Mouse (Mus musculus) intestine, embryonic 16.5 days (tissue): ENCODE results near the gene Mrgprd. TPM values are rescaled to one million over a fixed set of nuclear protein-coding genes. Genes with fewer than 3 reads are reported as not detected.

Experiments used
- ATAC-seq: fragments of 200-750 bp; cut with Nextera tagmentation; 2 replicates; pipeline ENCODE4 v1.8.0; 2017; ENCODE audit warnings: moderate TSS enrichment, moderate library complexity
- H3K27ac ChIP-seq: fragments of 300-500 bp; sonication (generic); 2 replicates; pipeline ENCODE4 v1.5.1; 2014; ENCODE audit warnings: mild to moderate bottlenecking, low read length
- H3K27me3 ChIP-seq: fragments of 300-500 bp; sonication (generic); replicated peaks from 2 replicates; pipeline ENCODE4 v1.6.1; 2014; ENCODE audit warnings: low read length, control low read depth, mixed read lengths; ENCODE audit not compliant: control insufficient read depth, insufficient read depth
- H3K36me3 ChIP-seq: fragments of 300-500 bp; sonication (generic); 2 replicates; pipeline ENCODE4 v1.6.1; 2014; ENCODE audit warnings: low read length, control low read depth; ENCODE audit not compliant: control insufficient read depth, insufficient read depth
- H3K4me1 ChIP-seq: fragments of 300-500 bp; sonication (generic); 2 replicates; pipeline ENCODE4 v1.6.1; 2014; ENCODE audit warnings: low read length, control low read depth, mixed read lengths; ENCODE audit not compliant: control insufficient read depth, insufficient read depth
- H3K4me2 ChIP-seq: fragments of 300-500 bp; sonication (generic); 2 replicates; pipeline ENCODE4 v1.6.1; 2014; ENCODE audit warnings: low read depth, low read length, control low read depth
- H3K4me3 ChIP-seq: fragments of 300-500 bp; sonication (generic); 2 replicates; pipeline ENCODE4 v1.5.1; 2014; ENCODE audit warnings: mild to moderate bottlenecking, low read length
- H3K9ac ChIP-seq: fragments of 300-500 bp; sonication (generic); 2 replicates; pipeline ENCODE4 v1.6.1; 2014; ENCODE audit warnings: low read depth, low read length
- H3K9me3 ChIP-seq: fragments of 300-500 bp; sonication (generic); 2 replicates; pipeline ENCODE4 v1.6.1; 2016; ENCODE audit warnings: low read length, control low read depth; ENCODE audit not compliant: control insufficient read depth
- WGBS: fragments of 180-500 bp; shearing (Covaris S2); extraction: QIAGEN DNeasy Blood & Tissue Kit; methylation state at CpG from one replicate; pipeline ENCODE4 v1.1.7; 2014; 5-methylcytosine and 5-hydroxymethylcytosine counted together
- polyA plus RNA-seq: library from polyadenylated mRNA; unstranded; fragments of >200 nt; fragmentation: Nextera tagmentation; extraction: Ambion mirVana; gene quantifications from 2 replicates; pipeline ENCODE4 v1.2.1, GENCODE M21; 2015

Mrgprd gene
- polyA plus RNA-seq, 1 experiment from 2014 or later, result not detected

GRCm38 (mm10) chr7:145334428-145335027 lies 19.9 kb downstream of the Mrgprd start:
- whole genome bisulfite sequencing, result 52% methylated on average over 4 of the region's 4 CpGs

GRCm38 (mm10) chr7:145335199-145335598 lies 20.6 kb downstream of the Mrgprd start:
- Histone ChIP-seq H3K9me3 (no peaks in the 10 kb centered on the region), H3K4me2 (no peak overlapping the region), H3K27me3 (no peaks in the 10 kb centered on the region), H3K9ac (no peak overlapping the region), H3K36me3 (no peaks in the 10 kb centered on the region), H3K27ac (no peak overlapping the region), H3K4me3 (no peak overlapping the region), H3K4me1 (no peaks in the 10 kb centered on the region; the same call in 1 of the 2 replicates)
- ATAC-seq, result no peak

More at GRCm38 (mm10) chr7:145334428-145335027, 19.9 kb downstream of the Mrgprd start:
- no peak overlapping the region for H3K4me2 ChIP-seq
- no peak overlapping the region for H3K9ac ChIP-seq
- H3K27me3 ChIP-seq, result no peaks in the 10 kb centered on the region
- no peak for ATAC-seq
- no peak overlapping the region for H3K27ac ChIP-seq
- H3K4me3 ChIP-seq, result no peak overlapping the region
- H3K36me3 ChIP-seq, result no peaks in the 10 kb centered on the region
- H3K9me3 ChIP-seq, result no peaks in the 10 kb centered on the region
- H3K4me1 ChIP-seq, result peaks cover under 1% of the 10 kb centered on the region; the same call in 1 of the 2 replicates

GRCm38 (mm10) chr7:145335616-145336332 lies 21.1 kb downstream of the Mrgprd start:
- WGBS, result 76% methylated on average over 3 of the region's 3 CpGs

GRCm38 (mm10) chr7:145337889-145338288 lies 23.3 kb downstream of the Mrgprd start:
- no peak overlapping the region for H3K9ac ChIP-seq
- no peaks in the 10 kb centered on the region for H3K27me3 ChIP-seq
- no peaks in the 10 kb centered on the region; the same call in 1 of the 2 replicates for H3K4me1 ChIP-seq
- H3K9me3 ChIP-seq, result no peaks in the 10 kb centered on the region
- 78% methylated on average over 2 of the region's 2 CpGs for WGBS
- no peak overlapping the region for H3K4me2 ChIP-seq
- H3K27ac ChIP-seq, result no peak overlapping the region
- H3K4me3 ChIP-seq, result no peak overlapping the region
- H3K36me3 ChIP-seq, result no peaks in the 10 kb centered on the region
- ATAC-seq, result no peak

More at GRCm38 (mm10) chr7:145335616-145336332, 21.1 kb downstream of the Mrgprd start:
- Histone ChIP-seq H3K27me3 (no peaks in the 10 kb centered on the region), H3K4me3 (no peak overlapping the region), H3K9ac (no peak overlapping the region), H3K36me3 (no peaks in the 10 kb centered on the region), H3K4me1 (no peaks in the 10 kb centered on the region; the same call in 1 of the 2 replicates), H3K27ac (no peak overlapping the region), H3K9me3 (no peaks in the 10 kb centered on the region), H3K4me2 (no peak overlapping the region)
- no peak for ATAC-seq

GRCm38 (mm10) chr7:145340248-145340904 lies 25.7 kb downstream of the Mrgprd start:
- Histone ChIP-seq H3K27me3 (no peaks in the 10 kb centered on the region), H3K9ac (no peak overlapping the region), H3K4me1 (no peaks in the 10 kb centered on the region), H3K36me3 (no peaks in the 10 kb centered on the region), H3K9me3 (no peaks in the 10 kb centered on the region), H3K27ac (no peak overlapping the region), H3K4me3 (no peak overlapping the region), H3K4me2 (no peak overlapping the region)
- 77% methylated on average over 5 of the region's 5 CpGs for WGBS
- ATAC-seq, result no peak

Other genes starting within 250 kb of the Mrgprd start
- gene 1810010D01Rik, start 106.7 kb upstream of the Mrgprd start, polyA plus RNA-seq, result 0.54 and 0.65 TPM in 2 replicates
- 8.9 and 9.1 TPM in 2 replicates for gene Tpcn2, start 30.8 kb upstream of the Mrgprd start, polyA plus RNA-seq
- gene Mrgprf, start 14.0 kb upstream of the Mrgprd start, polyA plus RNA-seq, result 2.2 and 2.5 TPM in 2 replicates